20 mouse cellular contexts compared by ENCODE assay signal in genomic region chr14:30731896-30732295, GRCm38 (mm10).
"Had no signal": no experiment of that assay in that cellular context is flagged by ENCODE, and none has a peak within 500 bp of the region (broad histone marks: within the 10 kb centered on the region; RNA-seq: fewer than 3 reads in every experiment).

No protein-coding gene starts in this region.

- H3K9me3 ChIP-seq: liver, embryonic 13.5 days; lung, embryonic 15.5 days; midbrain, embryonic 12.5 days; midbrain, embryonic 15.5 days; neural tube, embryonic 13.5 days had no signal

- ATAC-seq: intestine, embryonic 16.5 days; midbrain, embryonic 15.5 days had no signal

- H3K36me3 ChIP-seq: lung, embryonic 15.5 days; midbrain, embryonic 12.5 days; midbrain, embryonic 15.5 days; neural tube, embryonic 13.5 days had no signal

- H3K27me3 ChIP-seq: liver, embryonic 13.5 days; lung, embryonic 15.5 days; midbrain, embryonic 12.5 days; midbrain, embryonic 15.5 days; neural tube, embryonic 13.5 days had no signal

- DNase-seq: kidney, adult 18-20 months; kidney, postnatal 10 days; kidney, postnatal 36 days; layer of hippocampus, postnatal 36 days; liver, embryonic 13.5 days; lung, postnatal 14 days; right cerebral cortex, adult 18-20 months; right cerebral cortex, postnatal 14 days; right cerebral cortex, postnatal 4 days; thymus, adult 2 months; thymus, postnatal 14 days; thymus, postnatal 4 days had no signal

- H3K4me2 ChIP-seq: liver, embryonic 13.5 days; lung, embryonic 15.5 days; midbrain, embryonic 12.5 days; midbrain, embryonic 15.5 days; neural tube, embryonic 13.5 days had no signal

- H3K4me3 ChIP-seq: left cerebral cortex, adult 2 months; liver, embryonic 13.5 days; lung, embryonic 15.5 days; midbrain, embryonic 12.5 days; midbrain, embryonic 15.5 days; neural tube, embryonic 13.5 days had no signal

- H3K27ac ChIP-seq: left cerebral cortex, adult 2 months; liver, embryonic 13.5 days; lung, embryonic 15.5 days; macrophage; midbrain, embryonic 12.5 days; midbrain, embryonic 15.5 days; neural tube, embryonic 13.5 days; stomach, postnatal 0 days had no signal

- H3K4me1 ChIP-seq: lung, embryonic 15.5 days; midbrain, embryonic 12.5 days; neural tube, embryonic 13.5 days had no signal

- H3K9ac ChIP-seq: liver, embryonic 13.5 days; lung, embryonic 15.5 days; midbrain, embryonic 12.5 days; midbrain, embryonic 15.5 days; neural tube, embryonic 13.5 days had no signal
